Mouse (Mus musculus): ENCODE results near the gene Nsun2.

The Nsun2 gene

GRCm38 (mm10) chr13:69673921-69674618, 140.5 kb downstream of the Nsun2 start:
- in situ Hi-C loops (cut with MboI, MseI), result loop anchor here (25.0 kb wide), 1 partner anchor 662 kb away; no protein-coding TSS in a partner anchor
